Mouse (Mus musculus) spleen, embryonic (tissue): ENCODE results near the gene Klk1b26.
"Not testable (repeated sequence)": the region's sequence is repeated elsewhere in the genome, so short reads cannot be mapped to it uniquely, and the experiment has no call there.

Source experiments
- CTCF ChIA-PET: fragments of 350-600 bp; sonication (Branson Sonifier 250); formaldehyde crosslinking; loops from one replicate; lab custom pipeline; 2022; lab: Charles Lee

Gene Klk1b26

DNA sequence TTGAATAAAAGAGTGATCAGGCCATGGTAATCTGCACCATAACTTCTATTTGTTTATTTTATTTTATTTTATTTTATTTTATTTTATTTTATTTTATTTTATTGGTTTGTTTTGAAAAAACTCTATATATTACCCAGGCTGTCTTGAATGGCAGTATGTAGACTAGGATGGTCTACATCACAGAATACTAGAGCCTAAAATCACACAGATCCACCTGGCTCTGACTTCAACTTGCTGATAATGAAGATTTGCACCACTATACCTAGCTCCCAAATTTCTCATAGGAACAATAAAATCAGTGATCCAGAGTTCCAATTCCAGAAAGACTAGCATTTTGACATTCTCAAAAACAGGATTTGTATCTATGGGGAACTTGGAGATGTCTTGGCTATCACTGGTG, at the start of gene Klk1b26:
Klk1b26 (plus strand) TSS at position 301 of the 400 bp plus-strand sequence.
- CTCF ChIA-PET, result not testable (repeated sequence)

DNA sequence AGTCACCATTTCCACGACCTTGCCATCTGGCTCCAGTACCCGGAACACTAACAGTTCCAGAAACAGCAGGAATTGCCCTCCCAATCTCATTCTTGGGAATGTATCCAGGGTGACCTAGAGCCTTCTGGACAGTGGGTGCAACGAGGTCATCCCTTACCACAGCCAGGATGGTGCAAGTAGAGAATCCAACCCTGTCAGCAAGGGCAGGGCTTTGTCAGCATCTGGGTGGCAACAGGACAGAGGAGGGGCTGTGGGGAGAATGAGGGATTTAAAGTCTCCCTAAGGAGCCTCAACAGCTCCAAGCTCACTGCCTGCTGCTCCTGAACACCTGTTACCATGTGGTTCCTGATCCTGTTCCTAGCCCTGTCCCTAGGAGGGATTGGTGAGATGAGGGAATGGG, 45.5 kb upstream of the Klk1b26 start, which contains the start of gene Klk1b1:
Klk1b1 (plus strand) TSS at position 301 of the 400 bp plus-strand sequence.
- CTCF ChIA-PET, result no interaction called here

DNA sequence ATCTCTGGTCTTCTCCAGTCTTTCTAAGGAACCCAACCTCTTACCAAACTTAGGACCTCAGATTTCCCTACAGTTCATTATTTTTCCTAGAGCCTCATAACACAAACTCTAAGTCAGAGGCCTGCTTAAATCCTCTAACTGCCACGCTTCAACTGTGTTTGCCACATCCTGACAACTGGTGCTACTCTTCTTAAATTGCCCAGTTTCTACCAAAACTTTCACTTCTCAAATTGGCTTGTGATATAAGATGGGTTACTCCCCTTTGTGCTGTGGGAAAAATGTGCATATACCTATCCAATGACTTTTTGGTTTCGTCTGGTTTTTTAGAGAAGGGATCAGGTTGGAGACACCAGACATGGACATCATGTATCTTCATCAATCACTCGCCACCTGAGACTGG, 44.9 kb upstream of the Klk1b26 start:
- CTCF ChIA-PET, result no interaction called here

DNA sequence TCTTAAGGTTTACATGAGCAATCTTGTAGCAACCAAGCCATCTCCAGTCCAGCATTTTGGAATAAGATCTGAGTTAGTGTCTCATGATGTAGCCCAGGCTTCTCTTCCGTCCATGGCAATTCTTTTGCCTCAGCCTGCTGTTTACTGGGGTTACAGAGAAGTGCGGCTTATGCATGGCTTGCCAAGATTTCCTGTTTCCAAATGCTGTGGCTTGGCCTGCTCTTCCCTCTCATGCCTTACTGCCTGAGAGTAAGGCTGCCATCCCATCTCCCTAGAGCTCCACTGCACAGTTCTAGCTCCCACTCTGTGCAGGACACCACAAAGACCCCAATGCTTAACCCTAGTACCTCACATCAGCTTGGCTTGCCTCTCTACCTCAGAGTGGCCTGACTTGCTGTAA, 44.4 kb upstream of the Klk1b26 start:
- CTCF ChIA-PET, result no interaction called here

DNA sequence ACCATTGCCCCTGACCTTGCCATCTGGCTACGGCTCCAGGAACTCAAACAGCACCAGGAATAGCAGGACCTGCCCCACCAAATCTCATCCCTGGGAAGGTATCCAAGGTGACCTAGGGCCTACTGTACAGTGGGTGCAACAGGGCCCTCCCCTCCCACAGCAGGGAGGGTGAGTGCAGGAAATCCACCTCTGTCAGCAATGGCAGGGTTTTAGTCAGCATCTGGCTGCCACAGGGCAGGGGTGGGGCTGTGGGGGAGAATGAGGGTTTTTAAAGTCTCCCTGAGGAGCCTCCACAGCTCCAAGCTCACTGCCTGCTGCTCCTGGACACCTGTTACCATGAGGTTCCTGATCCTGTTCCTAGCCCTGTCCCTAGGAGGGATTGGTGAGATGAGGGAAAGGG, 36.2 kb upstream of the Klk1b26 start, which contains the start of gene Klk1b9:
Klk1b9 (plus strand) TSS at position 301 of the 400 bp plus-strand sequence.
- CTCF ChIA-PET, result not testable (repeated sequence)

DNA sequence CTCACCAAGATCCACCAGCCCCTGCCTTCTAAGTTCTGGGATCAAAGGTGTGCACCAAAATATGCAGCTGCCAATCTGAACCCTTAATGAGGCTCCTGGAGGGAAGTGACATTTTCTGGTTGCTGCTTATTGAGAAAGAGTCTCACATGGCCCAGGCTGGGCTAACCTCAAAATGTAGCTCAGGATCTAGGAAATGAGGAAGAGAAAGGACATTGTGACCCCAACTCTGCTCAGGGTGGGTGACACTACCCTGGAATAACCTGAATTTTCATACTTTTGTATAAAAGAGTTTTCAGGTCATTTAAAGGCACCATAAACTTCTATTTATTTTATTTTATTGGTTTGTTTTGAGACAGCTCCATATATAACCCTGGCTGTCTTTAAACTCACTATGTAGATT, 26.3 kb upstream of the Klk1b26 start:
- CTCF ChIA-PET, result no interaction called here

DNA sequence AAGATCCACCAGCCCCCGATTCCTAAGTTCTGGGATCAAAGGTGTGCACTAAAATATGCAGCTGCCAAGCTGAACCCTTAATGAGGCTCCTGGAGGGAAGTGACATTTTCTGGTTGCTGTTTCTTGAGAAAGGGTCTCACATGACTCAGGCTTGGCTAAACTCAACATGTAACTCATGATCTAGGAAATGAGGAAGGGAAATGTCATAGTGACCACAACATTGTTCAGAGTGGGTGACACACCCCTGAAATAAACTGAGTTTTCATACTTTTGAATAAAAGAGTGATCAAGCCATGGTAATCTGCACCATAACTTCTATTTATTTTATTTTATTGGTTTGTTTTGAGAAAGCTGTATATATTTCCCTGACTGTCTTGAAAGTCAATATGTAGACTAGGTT, 17.1 kb upstream of the Klk1b26 start:
- CTCF ChIA-PET, result not testable (repeated sequence)

DNA sequence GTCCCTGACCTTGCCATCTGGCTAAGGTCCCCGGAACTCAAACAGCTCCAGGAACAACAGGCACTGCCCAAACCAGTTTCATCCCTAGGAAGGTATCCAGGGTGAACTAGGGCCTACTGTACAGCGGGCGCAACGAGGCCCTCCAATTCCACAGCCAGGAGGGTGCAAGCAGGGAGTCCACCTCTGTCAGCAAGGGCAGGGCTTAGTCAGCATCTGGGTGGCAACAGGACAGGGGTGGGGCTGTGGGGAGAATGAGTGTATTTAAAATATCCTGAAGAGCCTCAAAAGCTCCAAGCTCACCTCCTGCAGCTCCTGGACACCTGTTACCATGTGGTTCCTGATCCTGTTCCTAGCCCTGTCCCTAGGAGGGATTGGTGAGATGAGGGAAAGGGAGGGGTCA, 16.4 kb upstream of the Klk1b26 start, which contains the start of gene Klk1b11:
Klk1b11 (plus strand) TSS at position 301 of the 400 bp plus-strand sequence.
- CTCF ChIA-PET, result not testable (repeated sequence)

DNA sequence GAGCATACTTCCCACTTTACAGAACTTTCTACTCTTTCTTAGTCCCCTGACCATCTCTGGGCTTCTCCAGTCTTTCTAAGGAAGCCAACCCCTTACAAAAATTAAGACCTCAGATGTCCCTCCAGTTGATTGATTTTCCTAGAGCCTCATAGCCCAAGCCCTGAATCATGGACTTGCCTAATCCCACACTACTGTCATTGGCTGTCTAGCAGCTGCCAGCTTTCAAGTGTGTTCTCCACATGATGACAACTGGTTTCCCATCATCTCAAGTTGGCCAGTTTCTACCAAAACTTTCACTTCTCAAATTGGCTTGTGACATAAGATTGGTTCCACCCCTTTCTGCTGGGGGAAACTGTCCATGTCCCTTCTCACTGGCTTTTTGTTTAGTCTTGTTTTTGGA, 7.1 kb upstream of the Klk1b26 start:
- CTCF ChIA-PET, result no interaction called here

DNA sequence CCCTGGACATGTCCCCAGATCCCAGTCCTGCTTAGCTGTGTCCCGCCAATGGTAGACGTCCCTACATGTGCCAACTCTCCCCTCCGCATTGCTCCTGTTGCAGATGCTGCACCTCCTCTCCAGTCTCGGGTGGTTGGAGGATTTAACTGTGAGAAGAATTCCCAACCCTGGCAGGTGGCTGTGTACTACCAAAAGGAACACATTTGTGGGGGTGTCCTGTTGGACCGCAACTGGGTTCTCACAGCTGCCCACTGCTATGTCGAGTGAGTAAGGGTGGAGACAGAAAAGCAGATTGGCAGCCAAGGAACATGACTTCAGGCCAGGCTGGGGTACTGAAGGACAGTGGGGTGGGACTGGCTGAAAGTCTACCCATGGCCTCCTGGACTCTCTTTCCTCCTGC, 2.7 kb downstream of the Klk1b26 start:
- CTCF ChIA-PET, result not testable (repeated sequence)

DNA sequence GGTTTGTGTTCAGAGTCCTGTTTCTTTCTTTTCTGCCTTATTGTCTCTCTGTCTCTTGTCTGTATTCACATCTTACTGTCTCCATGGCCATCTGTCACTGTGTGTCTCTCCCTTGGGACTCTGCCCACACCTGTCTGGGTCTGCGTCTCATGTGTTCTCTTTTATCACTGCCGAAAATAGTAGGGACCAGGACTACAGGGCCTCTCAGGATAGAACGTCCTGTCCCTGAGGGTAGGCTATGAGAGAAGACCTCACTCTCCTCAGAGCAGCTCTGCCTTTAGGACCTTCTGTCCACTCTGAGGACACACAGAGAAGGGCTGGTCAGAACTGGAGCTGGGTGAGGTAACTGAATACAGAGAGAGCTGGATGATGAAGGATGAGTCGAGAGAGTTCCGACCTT, 3.1 kb downstream of the Klk1b26 start:
- CTCF ChIA-PET, result no interaction called here

DNA sequence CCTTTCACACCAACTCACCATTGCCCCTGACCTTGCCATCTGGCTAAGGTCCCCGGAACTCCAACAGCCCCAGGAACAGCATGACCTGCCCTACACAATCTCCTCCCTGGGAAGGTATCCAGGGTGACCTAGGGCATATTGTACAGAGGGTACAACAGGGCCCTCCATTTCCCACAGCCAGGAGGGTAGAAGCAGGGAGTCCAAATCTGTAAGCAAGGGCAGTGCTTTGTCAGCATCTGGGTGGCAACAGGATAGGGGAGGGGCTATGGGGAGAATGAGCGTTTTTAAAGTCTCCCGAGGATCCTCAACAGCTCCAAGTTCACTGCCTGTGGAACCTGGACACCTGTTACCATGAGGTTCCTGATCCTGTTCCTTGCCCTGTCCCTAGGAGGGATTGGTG, 40.0 kb downstream of the Klk1b26 start, which contains the start of gene Klk1b27:
Klk1b27 (plus strand) TSS at position 301 of the 400 bp plus-strand sequence.
- CTCF ChIA-PET, result not testable (repeated sequence)
